8 mouse cellular contexts compared by ENCODE assay signal in genomic region chr12:29290591-29291351, GRCm38 (mm10).
DNase-seq lines count a peak whose midpoint lies in the region; ATAC-seq lines count a peak whose summit lies in the region.

No protein-coding gene starts in this region.

- 6% methylated on average over 23 of the region's 23 CpGs for WGBS in hindbrain, embryonic 14.5 days

- H3K36me3 ChIP-seq in hindbrain, embryonic 14.5 days (replicated peaks; ENCODE audit: control insufficient read depth, insufficient read depth) = no peaks in the 10 kb centered on the region

- H3K27me3 ChIP-seq in hindbrain, embryonic 14.5 days (ENCODE audit: control insufficient read depth, insufficient read depth, low read length) = no peaks in the 10 kb centered on the region

- H3K4me2 ChIP-seq in hindbrain, embryonic 14.5 days (replicated peaks) = peak overlapping the region; percentile 46

- ATAC-seq in hindbrain, embryonic 14.5 days (ENCODE audit: low FRiP score) = peak; percentile 99

- DNase-seq in R1 (ENCODE audit: low read depth, low spot score) = peak; percentile 97
- DNase-seq in cerebellum, postnatal 14 days = peak; percentile 97 to 98
- DNase-seq in frontal cortex, postnatal 36 days (ENCODE audit: low spot score in 2 of 2) = peak; percentile 97 to 99
- DNase-seq in hindbrain, embryonic 14.5 days (ENCODE audit: low spot score) = peak; percentile 96
- peak; percentile 80 to 92 for DNase-seq in layer of hippocampus, postnatal 25 days (ENCODE audit: extremely low spot score in 1 of 2, low spot score in 1 of 2)
- DNase-seq in lung, postnatal 14 days = peak; percentile 92
- DNase-seq in ovary, postnatal 36 days (ENCODE audit: low spot score) = peak; percentile 92
- DNase-seq in thymus, postnatal 14 days = peak; percentile 87

- no peaks in the 10 kb centered on the region for H3K9me3 ChIP-seq in hindbrain, embryonic 14.5 days (ENCODE audit: control insufficient read depth, low read length)

- H3K4me3 ChIP-seq in hindbrain, embryonic 14.5 days (replicated peaks; ENCODE audit: low read length) = peak overlapping the region; percentile 23

- H3K9ac ChIP-seq in hindbrain, embryonic 14.5 days = peak overlapping the region; percentile 53

- H3K4me1 ChIP-seq in hindbrain, embryonic 14.5 days (replicated peaks; ENCODE audit: control insufficient read depth, insufficient read depth, low read length) = peaks cover 8% of the 10 kb centered on the region

- H3K27ac ChIP-seq in hindbrain, embryonic 14.5 days = peak overlapping the region; percentile 90

Comparison
In these comparisons a context has a peak if more than half of its experiments do, and no peak if none do; other contexts are left out.
1. Peak in every context shown above with its lines: DNase-seq, ATAC-seq, H3K4me3 ChIP-seq and H3K27ac ChIP-seq.